Mouse (Mus musculus) stomach, postnatal 0 days (tissue): ENCODE results near the gene Ptcd3.

ENCODE experiments used
- CTCF ChIP-seq: IDR thresholded peaks from 2 replicates; pipeline ENCODE4 v1.5.1; 2016; ENCODE audit warnings: antibody characterized with exemption, low read depth, mild to moderate bottlenecking, moderate library complexity
- EP300 ChIP-seq: optimal IDR thresholded peaks from 2 replicates; pipeline ENCODE3; 2016; ENCODE audit warnings: antibody characterized with exemption

GRCm38 (mm10) chr6:71893263-71893662, 15.3 kb downstream of the Ptcd3 start:
- TF ChIP-seq EP300 (no peak), CTCF (no peak)
